In the genomic region with DNA sequence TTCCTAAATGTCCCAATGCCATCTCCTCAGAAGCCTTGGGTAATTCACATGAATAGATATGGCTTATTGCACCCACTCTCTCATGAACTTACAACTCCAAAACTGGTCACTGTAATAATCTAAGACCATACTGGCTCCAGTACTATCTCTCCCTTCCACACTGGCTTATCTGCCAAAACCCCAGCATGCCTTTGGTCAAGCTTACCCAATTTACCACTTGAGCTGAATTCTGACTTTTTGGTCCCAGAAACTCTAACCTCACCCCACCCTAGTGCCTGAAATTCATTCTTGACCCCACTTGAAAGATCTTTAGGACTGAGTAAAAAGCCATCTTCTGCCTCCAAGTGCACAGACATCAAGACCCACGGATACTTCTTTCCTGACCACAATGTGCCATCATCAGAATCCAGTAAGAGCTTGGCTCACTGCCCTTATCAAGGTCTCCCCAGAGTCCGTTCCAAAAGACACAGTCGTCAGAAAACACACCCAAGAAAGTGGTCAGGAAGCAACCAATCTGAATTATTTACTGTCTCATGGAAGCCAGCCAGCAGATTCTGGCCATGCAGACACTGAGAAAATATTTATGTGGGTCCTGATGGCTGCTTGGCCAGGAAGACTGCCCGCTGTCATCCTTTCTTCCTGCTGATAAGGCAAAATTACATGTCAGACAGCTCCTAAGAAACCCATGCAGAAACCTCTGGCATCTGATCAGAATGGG, we compare ENCODE assay signal across 14 mouse cellular contexts.
DNase-seq lines count a peak whose midpoint lies in the region; ATAC-seq and TF ChIP-seq lines count a peak whose summit lies in the region.
"Had no signal": no experiment of that assay in that cellular context is flagged by ENCODE, and none has a peak within 500 bp of the region (broad histone marks: within the 10 kb centered on the region; RNA-seq: fewer than 3 reads in every experiment).

No protein-coding gene starts in this region.

- H3K9me3 ChIP-seq in lung, embryonic 14.5 days (ENCODE audit: low read depth, low read length): no peaks in the 10 kb centered on the region
- H3K9me3 ChIP-seq: forebrain, embryonic 13.5 days had no signal

- H3K4me1 ChIP-seq in lung, embryonic 14.5 days (ENCODE audit: insufficient read depth): no peaks in the 10 kb centered on the region
- no peaks in the 10 kb centered on the region for H3K4me1 ChIP-seq in lung, adult 2 months (ENCODE audit: control insufficient read depth, insufficient read depth, low read length)
- H3K4me1 ChIP-seq: forebrain, embryonic 13.5 days had no signal

- no peak for TF ChIP-seq POLR2A in lung, adult 2 months (IDR thresholded peaks at IDR 0.05; ENCODE audit: borderline replicate concordance, extremely low read depth, low read depth, low read length)

- no peak overlapping the region for H3K9ac ChIP-seq in lung, embryonic 14.5 days
- H3K9ac ChIP-seq: forebrain, embryonic 13.5 days had no signal

- H3K4me2 ChIP-seq in lung, embryonic 14.5 days: no peak overlapping the region
- H3K4me2 ChIP-seq: forebrain, embryonic 13.5 days had no signal

- H3K4me3 ChIP-seq in lung, embryonic 14.5 days (ENCODE audit: low read depth, low read length): no peak overlapping the region
- H3K4me3 ChIP-seq in lung, adult 2 months (replicated peaks; ENCODE audit: extremely low read depth, low read depth, low read length): no peak overlapping the region
- H3K4me3 ChIP-seq: forebrain, embryonic 13.5 days had no signal

- no peaks in the 10 kb centered on the region for H3K36me3 ChIP-seq in lung, embryonic 14.5 days (ENCODE audit: insufficient read depth)

- H3K27ac ChIP-seq in lung, embryonic 14.5 days (ENCODE audit: low read depth): no peak overlapping the region
- H3K27ac ChIP-seq: forebrain, embryonic 13.5 days had no signal

- DNase-seq in adrenal gland, adult (ENCODE audit: inconsistent age in 2 of 2, low spot score in 1 of 2): peak; percentile 43 to 69
- DNase-seq in adrenal gland, adult 18-20 months (ENCODE audit: low spot score in 2 of 2): no peak
- peak; percentile 85 for DNase-seq in lung, embryonic 14.5 days
- DNase-seq in lung, adult 2 months: no peak
- peak; percentile 37 to 51 for DNase-seq in kidney, adult 8-10 months
- peak; percentile 8 for DNase-seq in lung, postnatal 36 days
- no peak for DNase-seq in right cerebral cortex, postnatal 14 days
- DNase-seq in right cerebral cortex, postnatal 4 days: no peak
- DNase-seq: cerebellum, adult 18-20 months; gastrocnemius, postnatal 25 days; heart, postnatal 14 days; retina, postnatal 1 day; thymus, adult 2 months had no signal

- no peak for TF ChIP-seq CTCF in lung, embryonic 14.5 days (IDR thresholded peaks at IDR 0.05; ENCODE audit: low read depth)
- TF ChIP-seq CTCF in lung, adult 2 months (IDR thresholded peaks at IDR 0.05; ENCODE audit: insufficient read depth, low read length): no peak

- H3K27me3 ChIP-seq in lung, embryonic 14.5 days (ENCODE audit: insufficient read depth, low read length): no peaks in the 10 kb centered on the region
- H3K27me3 ChIP-seq: forebrain, embryonic 13.5 days had no signal

- WGBS in lung, embryonic 14.5 days: 15% methylated on average over 4 of the region's 4 CpGs
- WGBS in lung, adult 2 months: 23% methylated on average over 4 of the region's 4 CpGs

- ATAC-seq in lung, embryonic 14.5 days (ENCODE audit: insufficient read depth): peak; percentile 85
- ATAC-seq: forebrain, embryonic 13.5 days had no signal

Comparison
In these comparisons a context has a peak if more than half of its experiments do, and no peak if none do; other contexts are left out.
1. DNase-seq: peak in adrenal gland, adult (2 of 2), lung, embryonic 14.5 days (single experiment), kidney, adult 8-10 months (2 of 2) and lung, postnatal 36 days (single experiment); none in adrenal gland, adult 18-20 months (0 of 2), lung, adult 2 months (single experiment), right cerebral cortex, postnatal 14 days (single experiment) and right cerebral cortex, postnatal 4 days (single experiment).